Mouse (Mus musculus) lung, postnatal 10 days (tissue): ENCODE results near the gene Terb1.

ENCODE experiments used
- DNase-seq: peaks from one replicate; pipeline ENCODE4 v3.0.0; 2021

The Terb1 gene

GRCm38 (mm10) chr8:104509061-104510006 lies at the start of gene Terb1:
Terb1 (minus strand) TSS chr8:104509910.
- DNase-seq = peak; percentile 38

DNA sequence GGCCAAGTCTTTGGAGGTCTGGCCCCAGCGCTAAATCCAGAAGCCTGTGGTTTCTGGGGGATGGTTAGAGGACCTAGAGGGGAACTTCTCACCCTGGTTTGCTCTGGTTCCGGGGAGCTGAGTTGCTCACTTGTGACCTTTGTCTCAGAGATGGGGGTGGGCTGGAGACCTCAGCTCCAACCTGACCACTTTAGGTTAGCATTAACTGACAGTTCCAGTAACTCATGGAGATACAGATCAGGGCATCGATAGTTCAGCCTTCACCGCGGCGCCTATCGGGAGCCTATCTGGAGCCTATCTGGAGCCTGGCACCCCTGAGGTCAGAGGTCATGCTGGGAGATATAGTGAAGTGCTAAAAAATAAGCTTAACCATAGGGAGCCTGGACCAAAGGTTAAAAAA lies 47.5 kb upstream of the Terb1 start:
- DNase-seq = no peak

DNA sequence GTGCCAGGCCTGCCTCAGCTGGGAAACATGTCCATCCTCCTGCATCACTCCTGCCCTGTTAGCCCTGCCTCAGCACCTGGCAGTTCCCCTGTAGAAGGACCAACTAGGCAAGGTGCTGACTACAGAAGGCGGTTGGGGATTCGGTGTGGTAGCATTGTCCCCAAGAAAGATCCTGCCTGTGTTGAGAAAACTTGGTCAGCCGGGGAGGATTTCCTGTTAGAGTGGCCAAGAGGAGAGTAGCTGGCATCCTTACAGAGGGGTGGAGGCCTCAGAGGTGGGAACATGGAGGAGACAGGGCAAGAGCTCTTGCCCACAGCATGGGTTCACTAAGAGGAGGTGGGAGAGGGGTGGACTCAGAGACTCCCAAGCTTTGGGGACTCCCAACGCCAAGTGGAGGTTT lies 45.5 kb upstream of the Terb1 start:
- no peak for DNase-seq

DNA sequence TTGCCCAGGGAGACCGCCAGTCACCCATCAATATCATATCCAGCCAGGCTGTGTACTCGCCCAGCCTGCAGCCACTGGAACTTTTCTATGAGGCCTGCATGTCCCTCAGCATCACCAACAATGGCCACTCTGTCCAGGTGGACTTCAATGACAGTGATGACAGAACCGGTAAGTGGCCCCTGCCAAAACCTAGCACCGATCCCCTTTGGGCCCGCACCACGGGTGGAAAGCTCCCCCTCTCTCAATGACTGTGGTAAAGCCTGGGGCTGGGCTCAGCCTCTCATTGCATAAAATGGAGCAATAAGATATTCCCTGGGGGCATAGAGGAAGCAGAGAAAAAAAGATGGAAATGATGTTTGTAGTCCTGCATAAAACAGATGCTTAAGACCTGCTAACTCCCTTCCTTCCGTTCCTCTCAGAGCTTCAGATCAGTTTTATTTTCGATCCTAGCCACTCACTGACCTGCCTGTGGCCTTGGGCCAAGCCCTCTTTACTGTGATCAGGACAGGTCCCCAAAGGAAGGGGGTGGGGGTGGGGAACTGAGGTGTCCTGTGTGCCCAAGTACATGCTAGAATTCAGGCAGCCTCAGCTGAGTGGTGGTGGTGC lies 33.8 kb upstream of the Terb1 start:
- DNase-seq = no peak

GRCm38 (mm10) chr8:104542160-104542559 lies 32.5 kb upstream of the Terb1 start:
- DNase-seq = no peak

DNA sequence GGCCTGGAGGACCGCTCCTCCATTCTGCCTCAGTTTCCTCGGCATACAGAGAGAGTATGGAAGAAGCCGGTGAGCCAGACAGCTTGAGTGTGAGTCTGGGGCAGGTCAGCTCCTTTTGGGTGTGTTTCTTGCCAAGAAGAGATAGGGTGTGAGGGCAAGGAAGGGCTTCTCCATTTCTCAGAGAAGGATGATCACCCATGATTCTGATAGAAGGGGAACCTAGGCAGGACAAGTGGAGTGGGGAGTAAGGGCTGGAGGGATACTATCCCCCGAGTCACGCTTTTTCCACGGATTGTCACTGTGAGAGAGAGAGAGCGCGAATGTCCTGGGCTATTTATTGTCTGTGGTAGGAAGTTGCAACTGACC lies 31.8 kb upstream of the Terb1 start:
- no peak for DNase-seq

- DNase-seq = no peak
Measured at GRCm38 (mm10) chr8:104540710-104541514, 31.2 kb upstream of the Terb1 start.

GRCm38 (mm10) chr8:104540238-104540637 lies 30.5 kb upstream of the Terb1 start:
- DNase-seq = no peak

DNA sequence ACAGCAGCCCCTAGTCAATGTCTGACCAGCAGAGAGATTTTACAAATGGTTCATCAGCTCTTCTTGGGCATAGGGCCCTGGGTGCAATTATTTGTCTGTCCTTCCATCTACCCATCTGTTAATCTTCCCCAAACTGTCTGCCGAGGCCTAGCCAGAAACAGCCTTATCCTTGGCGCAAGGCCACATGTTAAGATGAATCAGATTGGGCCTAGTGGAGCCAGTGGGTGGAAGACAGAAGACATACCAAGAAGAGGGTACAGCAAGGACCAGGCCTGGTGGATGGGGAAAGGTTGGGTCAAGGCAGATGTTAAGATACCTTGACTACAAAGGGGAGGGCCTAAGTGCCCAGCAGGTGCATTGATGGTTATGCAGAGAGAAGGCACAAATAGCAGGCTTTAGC lies 29.9 kb upstream of the Terb1 start:
- no peak for DNase-seq

DNA sequence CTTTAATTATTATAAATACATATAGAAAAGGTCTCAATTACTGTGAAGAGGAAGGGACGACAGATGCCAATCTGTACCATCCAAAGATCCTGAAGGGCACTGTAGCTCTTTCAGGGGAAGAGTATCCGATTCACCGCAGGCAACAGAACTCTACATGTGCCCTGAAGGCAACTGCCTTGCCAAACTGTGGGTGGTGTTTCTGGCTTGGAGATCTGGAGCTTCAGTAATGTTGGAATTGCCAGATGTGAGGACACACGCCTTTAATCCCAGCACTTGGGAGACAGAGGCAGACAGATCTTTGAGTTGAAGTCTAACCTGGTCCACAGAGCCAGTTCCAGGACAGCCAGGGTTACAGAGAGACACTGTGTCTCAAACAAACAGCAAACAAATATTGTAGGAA lies 29.2 kb upstream of the Terb1 start:
- no peak for DNase-seq

GRCm38 (mm10) chr8:104536028-104536427 lies 26.3 kb upstream of the Terb1 start:
- no peak for DNase-seq

DNA sequence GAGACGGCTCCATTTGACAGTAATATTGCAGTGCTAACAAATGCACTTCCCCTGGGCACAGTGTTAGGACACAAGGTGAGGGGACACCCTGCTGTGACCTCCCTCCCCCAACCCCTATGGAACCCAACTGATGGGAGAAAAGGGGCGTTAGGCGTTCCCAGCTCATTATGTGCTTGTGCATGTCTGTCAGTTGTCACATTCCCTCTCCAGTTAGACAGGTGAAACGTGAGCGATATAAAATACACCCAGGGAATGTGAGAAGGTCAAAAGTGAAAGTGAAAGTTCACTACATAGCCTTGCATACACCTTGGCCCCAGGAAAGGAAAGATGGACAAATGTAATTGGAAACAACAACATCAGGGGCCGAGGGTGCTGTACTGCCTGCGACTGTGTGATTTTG lies 25.7 kb upstream of the Terb1 start:
- no peak for DNase-seq

- peak; percentile 44 for DNase-seq
Measured at GRCm38 (mm10) chr8:104534779-104535141, 25.1 kb upstream of the Terb1 start.

DNA sequence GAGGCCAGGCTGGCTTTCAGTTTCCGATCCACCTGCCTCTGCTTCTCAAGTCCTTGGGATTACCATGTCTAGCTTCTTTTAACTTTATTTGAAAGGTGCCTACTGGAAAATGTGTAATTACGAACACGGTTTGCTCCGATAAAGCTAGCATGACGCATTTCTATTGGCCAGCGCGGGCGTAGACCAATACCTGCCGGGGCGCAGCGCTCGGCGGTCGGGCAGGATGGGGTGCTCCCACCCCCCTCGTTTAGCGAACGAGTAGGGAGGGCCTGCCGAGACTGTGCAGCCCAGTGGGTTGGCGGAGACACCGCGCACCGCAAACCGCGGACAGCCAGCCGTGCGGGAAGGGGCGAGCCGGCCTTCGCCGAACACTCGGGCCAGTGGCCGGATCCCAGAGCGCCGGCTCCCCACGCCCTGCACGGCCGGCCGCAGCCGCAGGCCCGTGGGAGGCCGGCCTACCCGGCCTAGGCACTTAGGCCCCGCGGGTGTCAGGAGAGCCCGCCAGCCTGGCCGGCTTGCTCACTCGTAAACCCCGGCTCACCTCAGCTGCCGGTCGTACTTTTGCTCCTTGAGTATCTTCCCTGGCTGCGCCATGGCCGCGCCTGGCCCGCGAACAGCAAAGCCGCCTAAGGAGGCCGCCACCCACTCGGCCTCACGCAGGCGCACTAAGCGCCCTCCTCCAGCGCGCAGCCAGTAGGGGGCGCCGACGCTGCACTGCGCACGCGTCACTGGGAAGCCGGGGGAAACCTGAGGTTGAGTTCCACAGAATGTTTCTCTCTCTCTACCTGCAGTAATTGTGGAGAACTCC lies 24.5 kb upstream of the Terb1 start, which contains the start of the genes Nae1 and Car7:
Gene Nae1 (minus strand): TSS at position 667 of the 808 bp plus-strand sequence.
Gene Car7 (plus strand): TSS at position 719 of the 808 bp plus-strand sequence.
- DNase-seq = peak; percentile 94

GRCm38 (mm10) chr8:104533551-104533950 lies 23.8 kb upstream of the Terb1 start:
- DNase-seq = no peak

GRCm38 (mm10) chr8:104529671-104530070 lies 20.0 kb upstream of the Terb1 start:
- no peak for DNase-seq

GRCm38 (mm10) chr8:104517872-104518271 lies 8.2 kb upstream of the Terb1 start:
- DNase-seq = peak; percentile 60

GRCm38 (mm10) chr8:104510134-104510533 lies 424 bp upstream of the Terb1 start:
- DNase-seq = no peak

DNA sequence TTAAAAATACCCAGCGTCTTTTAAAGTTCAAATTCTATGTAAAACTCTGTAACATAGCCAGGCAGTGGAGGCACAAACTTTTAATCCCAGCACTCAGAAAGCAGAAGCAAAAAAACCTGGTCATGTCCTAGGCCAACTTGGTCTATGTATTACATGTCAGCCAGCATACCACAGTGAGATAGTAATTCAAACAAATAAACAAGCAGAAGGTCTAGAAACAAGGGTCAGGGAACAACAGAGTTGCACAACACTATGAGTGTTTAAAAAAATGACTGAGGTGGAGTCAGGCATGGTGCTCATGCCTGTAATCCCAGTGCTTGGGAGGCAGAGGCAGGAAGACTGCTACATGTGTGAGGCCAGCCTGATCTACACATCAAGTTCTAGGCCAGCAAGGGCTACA lies 30.6 kb downstream of the Terb1 start:
- no peak for DNase-seq

DNA sequence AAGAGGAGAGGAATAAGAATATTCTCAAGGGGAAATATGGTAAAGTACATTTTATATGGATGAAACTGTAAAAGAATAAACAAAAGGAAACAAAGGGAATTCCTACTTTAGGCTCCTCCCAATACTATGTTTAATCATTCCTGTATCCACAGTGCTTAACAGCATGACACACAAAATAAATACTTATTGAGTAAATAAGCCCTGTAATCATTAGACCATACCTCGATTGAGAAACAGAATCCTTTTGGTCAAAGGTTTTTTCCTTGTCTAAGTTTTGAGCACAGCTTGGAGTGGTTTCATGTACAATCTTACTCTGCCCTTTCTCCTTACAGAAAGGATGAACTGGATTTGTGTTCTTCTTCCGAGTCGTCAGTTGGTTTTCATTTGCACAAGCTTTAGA lies 37.2 kb downstream of the Terb1 start:
- no peak for DNase-seq

- no peak for DNase-seq
Measured at GRCm38 (mm10) chr8:104467463-104467862, 42.2 kb downstream of the Terb1 start.

GRCm38 (mm10) chr8:104452177-104452576 lies 57.5 kb downstream of the Terb1 start:
- no peak for DNase-seq

- DNase-seq = no peak
Measured at GRCm38 (mm10) chr8:104448796-104449195, 60.9 kb downstream of the Terb1 start.
